ENCODE assay signal across 12 mouse cellular contexts in the genomic region with DNA sequence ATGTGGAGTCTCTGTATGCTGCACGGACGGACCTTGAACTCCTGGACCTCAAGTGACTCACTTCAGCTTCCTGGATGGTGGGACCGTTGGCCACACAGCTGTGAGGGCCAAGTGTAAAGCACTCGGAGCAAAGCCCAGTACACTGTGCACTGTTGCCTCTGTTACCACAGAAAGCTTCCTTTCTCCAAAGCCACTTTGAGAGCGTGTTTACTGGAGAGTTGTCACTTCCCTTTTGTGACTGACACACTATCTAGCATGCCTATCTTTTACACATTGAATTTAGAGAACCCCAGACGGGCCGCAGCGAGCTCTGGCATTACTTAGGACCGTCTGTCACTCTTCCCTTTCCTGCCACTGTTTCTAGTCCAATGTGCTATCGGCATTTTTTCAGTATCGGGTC. TPM values are rescaled to one million over a fixed set of nuclear protein-coding genes. Genes with fewer than 3 reads are reported as not detected.
DNase-seq lines count a peak whose midpoint lies in the region; ATAC-seq and TF ChIP-seq lines count a peak whose summit lies in the region.
"Had no signal": no experiment of that assay in that cellular context is flagged by ENCODE, and none has a peak within 500 bp of the region (broad histone marks: within the 10 kb centered on the region; RNA-seq: fewer than 3 reads in every experiment).

No protein-coding gene starts in this region.

- peak; percentile 27 for DNase-seq in kidney, adult 2 months
- no peak for DNase-seq in kidney, postnatal 4 days
- peak; percentile 55 to 61 for DNase-seq in adrenal gland, postnatal 36 days
- no peak for DNase-seq in Muller cell, postnatal 12 days (ENCODE audit: inconsistent ontology term)
- DNase-seq in gastrocnemius, adult 8-10 months (ENCODE audit: low spot score in 2 of 2), result no peak

- no peaks in the 10 kb centered on the region for H3K27me3 ChIP-seq in kidney, adult 2 months (replicated peaks; ENCODE audit: control insufficient read depth, insufficient read depth, low read length)
- no peaks in the 10 kb centered on the region for H3K27me3 ChIP-seq in liver, embryonic 12.5 days (replicated peaks)
- H3K27me3 ChIP-seq: hindbrain, embryonic 12.5 days; limb, embryonic 12.5 days; neural tube, embryonic 12.5 days had no signal

- no peak for TF ChIP-seq POLR2A in kidney, adult 2 months (IDR thresholded peaks at IDR 0.05; ENCODE audit: low read depth, low read length)

- no peaks in the 10 kb centered on the region for H3K4me1 ChIP-seq in kidney, adult 2 months (ENCODE audit: control insufficient read depth, insufficient read depth, low read length)
- H3K4me1 ChIP-seq in liver, embryonic 12.5 days, result peaks cover 46% of the 10 kb centered on the region
- H3K4me1 ChIP-seq: hindbrain, embryonic 12.5 days; limb, embryonic 12.5 days; neural tube, embryonic 12.5 days had no signal

- no peak overlapping the region for H3K27ac ChIP-seq in kidney, adult 2 months (ENCODE audit: insufficient read depth, low read depth, low read length)
- H3K27ac ChIP-seq in liver, embryonic 12.5 days, result peak overlapping the region; percentile 46; the same call in 1 of the 2 replicates
- H3K27ac ChIP-seq: hindbrain, embryonic 12.5 days; limb, embryonic 12.5 days; neural tube, embryonic 12.5 days had no signal

- TF ChIP-seq CTCF in kidney, adult 2 months (conservative IDR thresholded peaks at IDR 0.05; ENCODE audit: insufficient read depth, insufficient read length, low read depth, low read length), result no peak

- WGBS in kidney, adult 2 months, result 58% methylated on average over 11 of the region's 11 CpGs
- 22% methylated on average over 11 of the region's 11 CpGs for WGBS in liver, embryonic 12.5 days (ENCODE audit: insufficient replicate concordance)

- H3K4me3 ChIP-seq in kidney, adult 2 months (ENCODE audit: insufficient read depth, low read depth, low read length), result no peak overlapping the region
- peak overlapping the region; percentile 30 for H3K4me3 ChIP-seq in liver, embryonic 12.5 days
- H3K4me3 ChIP-seq: hindbrain, embryonic 12.5 days; limb, embryonic 12.5 days; neural tube, embryonic 12.5 days had no signal

- no peaks in the 10 kb centered on the region for H3K36me3 ChIP-seq in kidney, adult 2 months (ENCODE audit: control insufficient read depth, insufficient read depth, low read length)
- peaks cover 17% of the 10 kb centered on the region for H3K36me3 ChIP-seq in liver, embryonic 12.5 days

- peak; percentile 65 for ATAC-seq in liver, embryonic 12.5 days
- ATAC-seq in monocyte, adult 5-6 weeks (replicated peaks; ENCODE audit: insufficient number of reproducible peaks, low FRiP score, low TSS enrichment, poor library complexity, severe bottlenecking), result peak; percentile 67; the same call in 1 of the 2 replicates
- ATAC-seq in CD4-positive, CD25-positive, alpha-beta regulatory T cell, adult 4 months, result no peak

- no peaks in the 10 kb centered on the region for H3K9me3 ChIP-seq in liver, embryonic 12.5 days (replicated peaks)
- H3K9me3 ChIP-seq: hindbrain, embryonic 12.5 days; limb, embryonic 12.5 days; neural tube, embryonic 12.5 days had no signal

- H3K4me2 ChIP-seq in liver, embryonic 12.5 days, result peak overlapping the region; percentile 59
- H3K4me2 ChIP-seq: hindbrain, embryonic 12.5 days; limb, embryonic 12.5 days; neural tube, embryonic 12.5 days had no signal

- no peak overlapping the region; the same call in 1 of the 2 replicates for H3K9ac ChIP-seq in liver, embryonic 12.5 days
- H3K9ac ChIP-seq: hindbrain, embryonic 12.5 days; limb, embryonic 12.5 days; neural tube, embryonic 12.5 days had no signal

RNA-seq across cellular contexts. Expression of a gene that starts 30.1 kb away (rescaled TPM):
- 6.1 and 7.8 TPM in 2 replicates for polyA plus RNA-seq in kidney, adult 2 months (2012; rRNA removed)
- total RNA-seq in adrenal gland, postnatal 36 days (2021), result 1 to 10 TPM; 9.3 to 9.7 TPM
- polyA plus RNA-seq in liver, embryonic 12.5 days (2016; fragmentation: Nextera tagmentation; extraction: Ambion mirVana), result 4.5 TPM in 2 replicates
- total RNA-seq in monocyte, adult 5-6 weeks (2017), result 17.6 to 26.8 TPM (median 25.0 TPM) in 3 replicates
- 1 to 10 TPM; 3.0 to 3.6 TPM for polyA plus RNA-seq in CD4-positive, CD25-positive, alpha-beta regulatory T cell, adult 4 months (2017; shearing (Covaris generic))
- 1 to 10 TPM; 4.2 to 7.9 (median 5.2) TPM for total RNA-seq in gastrocnemius, adult 8-10 months (2022)

RNA-seq across cellular contexts. Expression of a gene that starts 57.0 kb away (rescaled TPM):
- 0.31 and 0.38 TPM in 2 replicates for polyA plus RNA-seq in kidney, adult 2 months (2012; rRNA removed)
- total RNA-seq in adrenal gland, postnatal 36 days (2021), result not detected
- not detected in 2 replicates for polyA plus RNA-seq in liver, embryonic 12.5 days (2016; fragmentation: Nextera tagmentation; extraction: Ambion mirVana)
- total RNA-seq in monocyte, adult 5-6 weeks (2017), result not detected in 3 replicates
- not detected for polyA plus RNA-seq in CD4-positive, CD25-positive, alpha-beta regulatory T cell, adult 4 months (2017; shearing (Covaris generic))
- not detected for total RNA-seq in gastrocnemius, adult 8-10 months (2022)
- total RNA-seq: layer of hippocampus, adult 18-20 months had no signal
- polyA plus RNA-seq: hindbrain, embryonic 12.5 days; limb, embryonic 12.5 days; neural tube, embryonic 12.5 days had no signal

RNA-seq across cellular contexts. Expression of a gene that starts 57.6 kb away (rescaled TPM):
- polyA plus RNA-seq in kidney, adult 2 months (2012; rRNA removed), result 0.06 TPM in 1 of 2 replicates, not detected in the other
- total RNA-seq in adrenal gland, postnatal 36 days (2021), result not detected
- polyA plus RNA-seq in liver, embryonic 12.5 days (2016; fragmentation: Nextera tagmentation; extraction: Ambion mirVana), result 0.11 and 0.14 TPM in 2 replicates
- not detected in 3 replicates for total RNA-seq in monocyte, adult 5-6 weeks (2017)
- polyA plus RNA-seq in CD4-positive, CD25-positive, alpha-beta regulatory T cell, adult 4 months (2017; shearing (Covaris generic)), result 1 to 10 TPM in 1 of 2 experiments, not detected in 1; 2.3 TPM
- total RNA-seq in gastrocnemius, adult 8-10 months (2022), result not detected

Comparison
In these comparisons a context has a peak if more than half of its experiments do, and no peak if none do; other contexts are left out.
1. DNase-seq: peak in kidney, adult 2 months (single experiment) and adrenal gland, postnatal 36 days (2 of 2); none in kidney, postnatal 4 days (0 of 2), Muller cell, postnatal 12 days (single experiment) and gastrocnemius, adult 8-10 months (0 of 2).